Mouse (Mus musculus) CD8-positive naive resting alpha-beta T cell, adult 2 months (primary cell): ENCODE measurements at regions not wholly inside any gene's neighbourhood (a gene's known extent, or its start where the extent isn't known, plus 50 kb on each side); places are given as distances from the start of the nearest gene placed in this dataset.

Source experiments
- DNase-seq, 2 experiments: peaks; one replicate each; pipeline ENCODE4 v3.0.0; 2022; ENCODE audit warnings: low read depth in 2 of 2, low spot score in 2 of 2

DNA sequence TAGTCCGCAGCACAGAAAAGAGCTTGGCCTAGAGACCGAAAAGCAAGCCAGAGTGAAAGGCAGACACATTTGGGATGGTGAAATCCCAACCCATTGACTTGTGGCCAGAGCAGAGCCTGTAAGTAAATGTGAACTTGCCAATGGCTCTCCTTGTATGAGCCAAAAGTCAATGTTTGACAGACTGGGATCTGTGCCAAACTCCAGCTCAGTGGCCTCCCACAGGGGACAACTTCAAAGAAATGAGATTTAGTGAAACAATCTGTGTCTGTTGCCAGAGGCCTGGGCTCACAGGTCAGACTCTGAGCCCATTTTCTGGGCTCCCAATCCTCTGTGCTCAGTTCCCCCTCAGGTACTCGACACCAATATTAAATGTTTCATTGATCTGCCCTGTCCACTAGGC lies 274.9 kb downstream of the Gm11361 start:
- DNase-seq = no peak

GRCm38 (mm10) chr13:28531534-28531999 lies 274.2 kb downstream of the Gm11361 start:
- DNase-seq = no peak

DNA sequence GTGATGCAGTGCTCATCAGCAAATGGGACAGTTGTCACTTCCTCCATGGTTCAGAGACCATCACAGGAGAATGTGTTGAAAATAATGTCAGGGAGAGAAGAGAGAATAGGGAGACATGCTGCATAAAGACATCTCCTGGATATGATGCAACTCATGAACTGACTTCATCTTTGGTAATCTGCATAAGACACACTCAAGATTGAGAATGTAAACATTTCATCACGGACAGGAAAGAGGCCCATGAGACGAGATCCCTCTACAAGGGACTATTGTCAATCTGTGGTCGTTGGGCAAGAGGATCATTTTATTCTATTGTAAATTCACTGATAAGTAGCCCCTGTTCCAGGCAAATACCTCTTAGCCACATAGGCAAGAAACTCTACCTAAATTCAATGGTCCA lies 273.6 kb downstream of the Gm11361 start:
- no peak for DNase-seq

DNA sequence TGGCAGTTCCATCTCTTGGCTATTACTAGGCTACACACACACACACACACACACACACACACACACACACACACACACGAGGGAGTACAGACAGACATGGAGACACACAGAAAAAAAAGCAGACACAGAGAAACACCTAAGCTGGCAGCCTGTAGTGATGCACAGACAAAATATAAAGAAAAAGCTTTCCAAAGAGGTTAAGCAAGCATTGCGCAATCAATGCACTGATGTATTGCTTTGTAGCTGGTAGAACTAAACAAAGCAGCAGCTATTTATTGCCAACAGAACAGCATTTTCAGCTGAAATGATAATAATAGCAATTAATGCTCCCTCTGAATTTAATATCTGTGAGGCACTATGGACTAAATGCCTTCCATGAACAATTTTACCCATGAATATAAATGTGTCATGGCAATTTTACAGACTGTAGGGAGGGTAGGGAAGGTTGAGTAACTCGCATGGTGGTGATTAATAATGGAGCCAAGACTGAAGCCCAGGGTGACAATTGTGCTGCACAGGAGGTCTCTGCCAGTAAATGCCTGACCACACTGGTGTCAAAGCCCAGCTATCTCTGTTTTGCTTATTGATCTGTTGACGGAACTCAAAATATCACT lies 271.7 kb downstream of the Gm11361 start:
- no peak for DNase-seq

DNA sequence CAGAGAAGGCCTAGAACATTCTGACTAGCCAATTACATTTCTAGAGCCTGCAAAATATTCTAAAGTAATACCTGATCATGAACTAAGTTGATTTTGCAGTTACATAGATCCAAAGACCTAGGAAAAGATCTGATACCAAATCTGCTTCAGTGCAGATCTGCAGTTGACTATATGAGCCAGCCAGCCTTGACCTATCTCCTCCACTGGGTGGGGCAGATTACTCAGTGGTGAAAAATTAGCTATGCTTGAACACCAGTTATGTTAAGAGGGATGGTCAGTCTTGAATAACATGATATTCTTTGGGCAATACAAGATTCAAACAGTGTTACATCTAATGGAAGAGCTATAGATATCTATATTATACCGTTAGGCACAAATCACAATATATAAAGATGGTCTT lies 269.0 kb downstream of the Gm11361 start:
- DNase-seq = no peak

GRCm38 (mm10) chr13:28524411-28524810 lies 267.1 kb downstream of the Gm11361 start:
- DNase-seq = no peak

DNA sequence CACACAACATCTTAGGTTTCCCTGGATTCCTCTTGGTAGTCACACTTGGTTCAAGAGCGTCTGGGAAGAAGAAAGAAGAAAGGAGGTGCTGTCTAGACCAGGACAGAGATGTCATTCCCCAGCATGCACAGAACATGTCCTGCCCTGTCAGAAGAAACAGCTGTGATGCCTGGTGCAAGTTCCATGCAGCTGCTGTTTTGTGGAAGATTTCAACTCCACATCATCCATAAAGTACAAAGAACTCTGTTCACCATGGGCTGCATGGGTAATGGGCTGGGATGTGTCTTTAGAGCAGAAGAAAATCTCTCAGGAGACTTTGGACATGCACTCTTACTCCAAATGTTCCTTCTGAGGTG lies 262.8 kb downstream of the Gm11361 start:
- no peak for DNase-seq

- no peak for DNase-seq
These were observed 262.2 kb downstream of the Gm11361 start for GRCm38 (mm10) chr13:28519383-28520126.

- DNase-seq = no peak
These were observed 259.8 kb downstream of the Gm11361 start for GRCm38 (mm10) chr13:28517161-28517560.

DNA sequence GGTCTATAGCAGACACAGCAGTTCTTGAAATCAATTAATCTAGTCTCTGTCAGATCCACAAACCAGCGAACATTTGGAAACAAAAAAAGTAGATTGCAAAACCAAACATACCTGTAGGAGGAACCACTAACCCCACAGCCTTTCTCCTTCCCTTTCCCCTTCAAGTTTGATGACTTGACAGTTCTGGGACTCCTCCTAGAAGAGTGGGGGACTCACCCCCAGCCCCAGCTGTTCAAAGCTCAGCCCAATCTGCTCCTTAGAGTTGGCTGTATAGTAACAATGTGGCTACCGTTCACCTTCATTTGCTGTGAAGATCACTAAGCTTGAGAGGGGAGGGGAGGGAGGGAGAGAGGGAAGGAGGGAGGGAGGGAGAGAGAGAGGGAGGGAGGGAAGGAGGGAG lies 259.3 kb downstream of the Gm11361 start:
- no peak for DNase-seq

DNA sequence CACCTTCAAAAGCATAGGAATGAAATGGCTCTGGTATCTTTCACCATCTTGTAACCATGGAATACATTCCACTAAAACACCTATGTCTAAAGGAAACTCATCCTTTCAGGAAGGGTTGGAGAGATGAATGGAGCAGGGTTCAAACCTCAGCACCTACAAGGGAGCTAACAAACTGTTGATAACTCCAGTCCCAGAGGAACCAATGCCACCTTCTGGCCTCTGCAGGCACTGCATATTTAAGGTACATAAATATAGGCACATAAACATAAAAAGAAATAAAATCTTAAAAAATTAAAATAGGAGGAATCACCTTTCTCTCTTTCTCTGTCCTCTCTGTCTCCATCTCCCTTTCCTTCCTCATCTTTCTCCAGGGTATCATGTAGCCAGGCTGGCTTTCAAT lies 256.9 kb downstream of the Gm11361 start:
- DNase-seq = no peak

- no peak for DNase-seq
These were observed 256.0 kb downstream of the Gm11361 start for GRCm38 (mm10) chr13:28513336-28513735.

DNA sequence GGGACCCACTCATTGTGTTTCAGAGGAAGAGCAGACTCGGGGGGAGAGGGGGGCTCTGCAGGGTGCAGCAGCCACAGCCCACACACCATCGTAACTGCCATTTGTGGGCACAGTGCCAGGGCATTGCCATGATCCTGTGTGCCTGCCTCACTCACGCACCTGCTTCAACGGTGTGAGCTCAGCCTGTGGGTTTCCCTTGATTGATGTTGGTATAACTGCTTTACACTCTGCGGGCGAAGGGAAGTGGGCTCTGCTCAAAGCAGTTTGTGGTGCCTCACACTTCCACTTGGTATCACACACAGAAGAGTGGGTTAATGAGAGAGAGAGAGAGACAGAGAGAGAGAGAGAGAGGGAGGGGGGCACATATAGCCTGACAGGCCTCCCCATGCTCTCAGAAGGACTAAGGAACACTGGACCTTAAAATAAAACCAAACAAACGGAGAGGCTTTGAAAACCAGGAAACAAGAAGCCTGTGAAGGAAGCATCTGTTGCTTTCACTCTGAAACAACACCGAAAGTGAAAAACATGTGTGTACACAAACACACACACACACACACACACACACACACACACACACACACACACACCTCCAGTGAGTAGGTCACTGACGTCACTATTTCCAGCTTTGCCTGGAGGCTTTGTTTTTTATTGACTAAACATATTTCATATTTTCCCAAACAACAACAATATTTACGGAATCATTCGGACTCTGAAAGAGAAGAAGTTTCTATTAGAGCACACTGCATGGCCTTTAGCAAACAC lies 255.4 kb downstream of the Gm11361 start:
- peak; percentile 79 to 89 for DNase-seq

- no peak for DNase-seq
These were observed 250.9 kb downstream of the Gm11361 start for GRCm38 (mm10) chr13:28508184-28508583.

- no peak for DNase-seq
These were observed 250.5 kb downstream of the Gm11361 start for GRCm38 (mm10) chr13:28507783-28508182.

- no peak for DNase-seq
These were observed 247.0 kb downstream of the Gm11361 start for GRCm38 (mm10) chr13:28504340-28504739.

DNA sequence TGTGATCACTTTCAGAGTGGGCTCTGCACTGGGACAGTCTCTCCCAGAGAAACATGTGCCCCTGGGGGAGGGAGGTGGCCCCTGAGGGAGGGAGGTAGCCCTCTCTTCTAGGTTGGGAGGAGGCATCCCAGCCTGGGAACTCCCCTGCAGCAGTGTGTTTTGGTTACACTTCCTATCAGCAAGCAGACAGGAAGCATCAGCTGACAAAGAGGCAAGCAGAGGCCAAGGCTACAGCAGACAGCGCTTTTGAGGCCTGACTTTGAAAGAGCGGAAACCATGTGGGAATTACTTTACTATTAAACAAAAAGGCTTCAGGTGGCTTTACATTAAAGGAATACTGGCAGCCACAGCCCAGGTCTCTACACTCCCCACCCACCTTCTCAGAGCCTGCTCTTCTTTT lies 244.8 kb downstream of the Gm11361 start:
- peak; percentile 50 to 55 for DNase-seq

DNA sequence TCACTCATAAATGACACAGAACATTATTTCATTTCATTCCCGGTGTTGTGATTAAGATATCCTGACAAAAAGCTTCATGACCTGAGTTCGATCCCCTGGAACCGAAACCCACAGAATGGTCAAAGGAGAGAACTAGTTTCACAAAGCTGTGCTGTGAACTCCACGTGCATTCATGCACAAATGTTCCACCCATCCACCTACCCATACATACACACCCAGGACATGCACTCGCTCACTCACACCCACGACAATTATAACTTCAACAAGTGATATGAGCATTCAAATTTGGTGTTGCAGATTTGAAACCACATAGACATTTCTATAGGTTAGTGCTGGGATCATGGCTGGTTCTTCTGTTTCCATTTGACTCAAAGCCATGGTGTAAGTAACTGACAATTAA lies 243.4 kb downstream of the Gm11361 start:
- no peak for DNase-seq

GRCm38 (mm10) chr13:28497483-28497882 lies 240.2 kb downstream of the Gm11361 start:
- DNase-seq = no peak

DNA sequence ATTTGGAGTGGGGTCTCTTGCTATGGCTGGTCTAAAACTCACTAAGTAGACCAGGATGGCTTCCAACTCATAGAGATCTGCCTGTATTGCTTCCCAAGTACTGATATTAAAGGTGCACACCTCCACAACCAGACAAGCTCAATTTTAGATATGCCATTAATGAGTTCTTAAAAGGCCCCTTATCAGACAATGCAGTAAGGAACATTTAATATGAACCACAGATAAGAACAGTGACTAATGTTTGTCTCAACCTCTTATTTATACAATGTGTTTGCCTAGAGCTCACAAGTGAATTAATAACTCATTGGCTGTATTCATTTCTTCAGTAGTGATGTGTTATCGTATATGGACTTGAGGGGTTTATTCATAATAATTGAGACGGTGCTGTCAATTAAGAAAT lies 234.7 kb downstream of the Gm11361 start:
- no peak for DNase-seq

DNA sequence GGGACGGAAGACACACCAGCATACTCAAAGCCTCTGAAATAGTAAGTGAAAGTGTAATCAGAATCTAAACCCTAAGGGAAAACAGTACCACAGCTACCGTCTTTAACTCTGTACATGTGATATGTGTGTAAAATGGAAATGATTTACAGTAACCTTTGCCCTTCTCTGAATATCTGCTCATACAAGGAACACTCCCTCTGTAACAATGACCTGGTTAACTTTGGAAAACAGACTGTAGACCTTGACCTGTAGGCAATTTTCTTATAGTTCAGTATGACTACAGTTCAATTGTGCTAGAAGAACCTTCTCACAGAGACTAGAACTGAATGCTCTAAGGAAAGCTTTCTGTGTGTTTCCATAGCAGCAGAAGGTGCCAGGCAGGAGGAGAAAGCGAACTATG lies 226.4 kb downstream of the Gm11361 start:
- no peak for DNase-seq
